Mouse (Mus musculus) kidney, postnatal 0 days (tissue): ENCODE measurements around the gene Xbp1. TPM values are rescaled to one million over a fixed set of nuclear protein-coding genes. Genes with fewer than 3 reads are reported as not detected.

Experiments used
- ATAC-seq: fragments of 200-750 bp; cut with Nextera tagmentation; replicated peaks from 2 replicates; pipeline ENCODE4 v1.8.0; 2017; ENCODE audit warnings: low read depth, moderate number of reproducible peaks, moderate TSS enrichment, moderate library complexity; ENCODE audit not compliant: low FRiP score
- DNase-seq: peaks from one replicate; pipeline ENCODE4 v3.0.0-alpha.2; 2016; ENCODE audit warnings: low spot score
- H3K27ac ChIP-seq: fragments of 300-500 bp; sonication (generic); 2 replicates; pipeline ENCODE4 v1.5.1; 2014; ENCODE audit warnings: mild to moderate bottlenecking
- H3K27me3 ChIP-seq: fragments of 300-500 bp; sonication (generic); 2 replicates; pipeline ENCODE4 v1.6.1; 2014; ENCODE audit warnings: low read length, mixed read lengths; ENCODE audit not compliant: insufficient read depth
- H3K36me3 ChIP-seq: fragments of 300-500 bp; sonication (generic); 2 replicates; pipeline ENCODE4 v1.6.1; 2014; ENCODE audit warnings: low read length, mixed read lengths; ENCODE audit not compliant: insufficient read depth
- H3K4me1 ChIP-seq: fragments of 300-500 bp; sonication (generic); replicated peaks from 2 replicates; pipeline ENCODE4 v1.6.1; 2014; ENCODE audit warnings: antibody characterized with exemption, low read length, mixed read lengths; ENCODE audit not compliant: insufficient read depth
- H3K4me2 ChIP-seq: fragments of 300-500 bp; sonication (generic); 2 replicates; pipeline ENCODE4 v1.6.1; 2014; ENCODE audit warnings: mild to moderate bottlenecking, low read length, moderate library complexity, mixed read lengths
- H3K4me3 ChIP-seq: fragments of 300-500 bp; sonication (generic); replicated peaks from 2 replicates; pipeline ENCODE4 v1.5.1; 2014; ENCODE audit warnings: low read depth, low read length
- H3K9ac ChIP-seq: fragments of 300-500 bp; sonication (generic); 2 replicates; pipeline ENCODE4 v1.6.1; 2014; ENCODE audit warnings: low read depth, low read length
- H3K9me3 ChIP-seq: fragments of 300-500 bp; sonication (generic); replicated peaks from 2 replicates; pipeline ENCODE4 v1.6.1; 2016; ENCODE audit warnings: low read length, inconsistent platforms, mixed read lengths
- CTCF ChIP-seq: IDR thresholded peaks from 2 replicates; pipeline ENCODE4 v1.5.1; 2016; ENCODE audit warnings: antibody characterized with exemption, low read depth, mild to moderate bottlenecking, moderate library complexity
- WGBS: fragments of 180-500 bp; shearing (Covaris S2); extraction: QIAGEN DNeasy Blood & Tissue Kit; methylation state at CpG from one replicate; pipeline ENCODE4 v1.1.7; 2014; 5-methylcytosine and 5-hydroxymethylcytosine counted together
- polyA plus RNA-seq: library from polyadenylated mRNA; unstranded; fragments of >200 nt; fragmentation: Nextera tagmentation; extraction: Ambion mirVana; gene quantifications from 2 replicates; pipeline ENCODE4 v1.2.1, GENCODE M21; 2015

Gene Xbp1
- polyA plus RNA-seq, 1 experiment from 2014 or later: 199 TPM

GRCm38 (mm10) chr11:5495286-5495832 lies 25.1 kb upstream of the Xbp1 start:
- no peaks in the 10 kb centered on the region for H3K27me3 ChIP-seq
- TF ChIP-seq CTCF: no peak

GRCm38 (mm10) chr11:5495906-5496305 lies 24.6 kb upstream of the Xbp1 start:
- Histone ChIP-seq H3K4me1 (no peaks in the 10 kb centered on the region), H3K9me3 (no peaks in the 10 kb centered on the region), H3K27me3 (no peaks in the 10 kb centered on the region), H3K36me3 (no peaks in the 10 kb centered on the region), H3K27ac (no peak overlapping the region), H3K4me3 (no peak overlapping the region), H3K9ac (no peak overlapping the region), H3K4me2 (no peak overlapping the region)
- TF ChIP-seq CTCF: no peak
- 84% methylated on average over 5 of the region's 5 CpGs for WGBS
- no peak for ATAC-seq
- DNase-seq: no peak

More at GRCm38 (mm10) chr11:5495286-5495832, 25.1 kb upstream of the Xbp1 start:
- ATAC-seq (no peak), DNase-seq (no peak)
- H3K4me3 ChIP-seq: no peak overlapping the region
- 75% methylated on average over 12 of the region's 12 CpGs for WGBS
- no peaks in the 10 kb centered on the region for H3K4me1 ChIP-seq
- no peaks in the 10 kb centered on the region for H3K36me3 ChIP-seq
- no peaks in the 10 kb centered on the region for H3K9me3 ChIP-seq
- no peak overlapping the region for H3K27ac ChIP-seq
- H3K9ac ChIP-seq: no peak overlapping the region
- no peak overlapping the region for H3K4me2 ChIP-seq

- TF ChIP-seq CTCF: no peak; the same call in 1 of the 2 replicates
- no peak for DNase-seq
- ATAC-seq: no peak
- 96% methylated on average over 13 of the region's 13 CpGs for WGBS
- no peaks in the 10 kb centered on the region for H3K9me3 ChIP-seq
- no peak overlapping the region for H3K4me2 ChIP-seq
- no peaks in the 10 kb centered on the region for H3K36me3 ChIP-seq
- H3K9ac ChIP-seq: no peak overlapping the region
- H3K27ac ChIP-seq: no peak overlapping the region
- no peaks in the 10 kb centered on the region for H3K27me3 ChIP-seq
- H3K4me3 ChIP-seq: no peak overlapping the region
- H3K4me1 ChIP-seq: no peaks in the 10 kb centered on the region
Measured at GRCm38 (mm10) chr11:5496559-5497248, 23.8 kb upstream of the Xbp1 start.

GRCm38 (mm10) chr11:5498422-5498821 lies 22.0 kb upstream of the Xbp1 start:
- Histone ChIP-seq H3K27me3 (no peaks in the 10 kb centered on the region), H3K4me1 (no peaks in the 10 kb centered on the region), H3K36me3 (no peaks in the 10 kb centered on the region), H3K9ac (no peak overlapping the region), H3K9me3 (no peaks in the 10 kb centered on the region), H3K27ac (peak overlapping the region; percentile 72), H3K4me3 (no peak overlapping the region), H3K4me2 (no peak overlapping the region)
- DNase-seq (no peak), ATAC-seq (no peak)
- 83% methylated on average over 9 of the region's 9 CpGs for WGBS
- no peak for TF ChIP-seq CTCF

GRCm38 (mm10) chr11:5498931-5499661 lies 21.4 kb upstream of the Xbp1 start:
- Histone ChIP-seq H3K4me1 (no peaks in the 10 kb centered on the region), H3K27me3 (no peaks in the 10 kb centered on the region), H3K36me3 (no peaks in the 10 kb centered on the region), H3K4me2 (no peak overlapping the region), H3K4me3 (no peak overlapping the region), H3K9me3 (no peaks in the 10 kb centered on the region), H3K27ac (peak overlapping the region; percentile 72), H3K9ac (no peak overlapping the region)
- ATAC-seq: no peak; the same call in 1 of the 2 replicates
- peak; percentile 25 for DNase-seq
- 51% methylated on average over 13 of the region's 13 CpGs for WGBS
- no peak for TF ChIP-seq CTCF

- H3K4me1 ChIP-seq: no peaks in the 10 kb centered on the region
Measured at GRCm38 (mm10) chr11:5499961-5500644, 20.4 kb upstream of the Xbp1 start.

More at GRCm38 (mm10) chr11:5499961-5500644, 20.4 kb upstream of the Xbp1 start:
- 83% methylated on average over 11 of the region's 11 CpGs for WGBS
- H3K27ac ChIP-seq: no peak overlapping the region
- H3K4me2 ChIP-seq: no peak overlapping the region
- no peak for ATAC-seq
- H3K27me3 ChIP-seq: no peaks in the 10 kb centered on the region
- H3K36me3 ChIP-seq: no peaks in the 10 kb centered on the region
- no peak for DNase-seq
- no peaks in the 10 kb centered on the region for H3K9me3 ChIP-seq
- H3K4me3 ChIP-seq: no peak overlapping the region
- H3K9ac ChIP-seq: no peak overlapping the region
- TF ChIP-seq CTCF: no peak
